Mouse (Mus musculus) limb, embryonic 15.5 days (tissue): Measurements from ENCODE around the gene Akap17b. TPM values are rescaled to one million over a fixed set of nuclear protein-coding genes. Genes with fewer than 3 reads are reported as not detected.
"Not testable (repeated sequence)": the region's sequence is repeated elsewhere in the genome, so short reads cannot be mapped to it uniquely, and the experiment has no call there.

ENCODE experiments used
- ATAC-seq: fragments of 200-750 bp; cut with Nextera tagmentation; 2 replicates; pipeline ENCODE4 v1.8.0; 2017; ENCODE audit warnings: low read depth, moderate TSS enrichment; ENCODE audit not compliant: insufficient number of reproducible peaks, low FRiP score, low TSS enrichment
- H3K27ac ChIP-seq: fragments of 300-500 bp; sonication (generic); 2 replicates; pipeline ENCODE4 v1.5.1; 2015; ENCODE audit warnings: moderate library complexity, mild to moderate bottlenecking, inconsistent platforms
- H3K27me3 ChIP-seq: fragments of 300-500 bp; sonication (generic); 2 replicates; pipeline ENCODE4 v1.6.1; 2015; ENCODE audit warnings: inconsistent platforms
- H3K36me3 ChIP-seq: fragments of 300-500 bp; sonication (generic); 2 replicates; pipeline ENCODE4 v1.6.1; 2015; ENCODE audit warnings: inconsistent platforms
- H3K4me1 ChIP-seq: fragments of 300-500 bp; sonication (generic); 2 replicates; pipeline ENCODE4 v1.6.1; 2015; ENCODE audit warnings: inconsistent platforms
- H3K4me2 ChIP-seq: fragments of 300-500 bp; sonication (generic); 2 replicates; pipeline ENCODE4 v1.6.1; 2015; ENCODE audit warnings: mild to moderate bottlenecking, inconsistent platforms
- H3K4me3 ChIP-seq: fragments of 300-500 bp; sonication (generic); 2 replicates; pipeline ENCODE4 v1.5.1; 2015; ENCODE audit warnings: mild to moderate bottlenecking, inconsistent platforms
- H3K9ac ChIP-seq: fragments of 300-500 bp; sonication (generic); 2 replicates; pipeline ENCODE4 v1.6.1; 2015; ENCODE audit warnings: inconsistent platforms
- H3K9me3 ChIP-seq: fragments of 300-500 bp; sonication (generic); 2 replicates; pipeline ENCODE4 v1.6.1; 2016; ENCODE audit warnings: inconsistent platforms
- WGBS: fragments of 180-500 bp; shearing (Covaris S2); methylation state at CpG from one replicate; pipeline ENCODE4 v1.1.7; 2015; 5-methylcytosine and 5-hydroxymethylcytosine counted together
- polyA plus RNA-seq: library from polyadenylated mRNA; unstranded; fragments of >200 nt; fragmentation: Nextera tagmentation; extraction: Ambion mirVana; gene quantifications from 2 replicates; pipeline ENCODE4 v1.2.1, GENCODE M21; 2015

The Akap17b gene
- polyA plus RNA-seq, 1 experiment from 2014 or later: 4.2 TPM

DNA sequence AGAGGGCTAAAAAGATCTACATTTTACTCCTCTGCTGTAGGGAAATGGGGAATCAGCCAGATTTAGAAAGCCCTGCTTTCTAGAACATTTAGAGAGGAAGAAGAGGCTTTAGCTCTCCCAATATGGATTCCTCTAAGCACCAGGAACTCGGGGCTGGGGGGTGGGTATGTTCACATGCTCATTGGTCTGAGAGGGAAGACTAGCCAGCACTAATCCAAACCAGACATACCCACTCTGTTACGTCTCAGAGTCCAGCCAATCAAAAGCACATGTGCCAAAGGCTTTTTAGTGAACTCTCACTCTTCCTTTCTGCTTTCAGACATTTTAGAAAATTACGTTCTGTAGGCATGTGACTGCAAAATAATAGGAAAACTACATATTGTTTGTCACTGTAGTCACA is 45.5 kb downstream of the Akap17b start:
- Histone ChIP-seq H3K4me2 (peak overlapping the region; percentile 42), H3K36me3 (no peaks in the 10 kb centered on the region), H3K9ac (no peak overlapping the region), H3K27me3 (no peaks in the 10 kb centered on the region), H3K4me1 (no peaks in the 10 kb centered on the region; the same call in 1 of the 2 replicates), H3K9me3 (no peaks in the 10 kb centered on the region), H3K4me3 (peak overlapping the region; percentile 62), H3K27ac (no peak overlapping the region)
- ATAC-seq: no peak
- WGBS: 33% methylated on average over 3 of the region's 3 CpGs

DNA sequence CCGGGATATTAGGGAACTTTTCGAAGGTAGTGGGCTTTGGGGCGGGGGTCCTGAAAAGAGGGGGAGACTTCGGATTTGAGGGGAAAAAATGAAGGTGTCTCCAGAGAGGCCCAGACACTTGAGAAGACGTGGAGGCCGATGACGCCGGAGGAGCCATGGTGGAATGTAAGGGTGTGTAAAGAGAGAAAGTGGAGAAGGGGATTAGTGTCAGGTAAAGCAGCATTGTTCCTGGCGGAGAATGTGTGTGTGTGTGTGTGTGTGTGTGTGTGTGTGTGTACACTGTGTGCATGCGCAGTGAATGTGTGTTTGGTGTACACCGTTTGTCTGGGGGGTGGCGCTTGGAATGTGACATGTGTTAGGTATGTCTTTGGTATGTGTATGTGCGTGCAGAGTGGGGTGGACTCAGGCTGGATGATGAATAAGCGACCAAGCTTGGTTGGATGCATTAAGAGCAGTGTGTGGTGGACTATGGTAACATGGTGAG is 46.3 kb downstream of the Akap17b start:
- 32% methylated on average over 14 of the region's 14 CpGs for WGBS
- Histone ChIP-seq H3K9ac (peak overlapping the region; percentile 72), H3K27ac (peak overlapping the region; percentile 87; the same call in 1 of the 2 replicates), H3K4me2 (peak overlapping the region; percentile 42), H3K36me3 (no peaks in the 10 kb centered on the region), H3K27me3 (no peaks in the 10 kb centered on the region), H3K4me3 (peak overlapping the region; percentile 62), H3K4me1 (no peaks in the 10 kb centered on the region; the same call in 1 of the 2 replicates), H3K9me3 (no peaks in the 10 kb centered on the region)
- peak; percentile 62; the same call in 1 of the 2 replicates for ATAC-seq

DNA sequence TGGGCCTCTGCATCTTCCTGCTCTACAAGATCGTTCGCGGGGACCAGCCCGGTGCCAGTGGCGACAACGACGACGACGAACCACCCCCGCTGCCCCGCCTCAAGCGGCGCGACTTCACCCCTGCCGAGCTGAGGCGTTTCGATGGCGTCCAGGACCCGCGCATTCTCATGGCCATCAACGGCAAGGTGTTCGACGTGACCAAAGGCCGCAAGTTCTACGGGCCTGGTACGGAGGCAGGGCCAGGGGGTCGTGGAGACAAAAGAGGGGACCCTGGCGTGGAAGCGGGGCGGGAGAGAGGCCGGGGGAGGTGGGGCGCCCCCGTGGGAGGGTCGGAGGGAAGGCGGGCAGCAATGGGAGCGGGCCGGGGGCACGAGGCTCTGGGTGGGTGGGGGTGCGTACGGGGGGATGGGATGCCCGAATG is 46.8 kb downstream of the Akap17b start:
- no peaks in the 10 kb centered on the region for H3K9me3 ChIP-seq
- WGBS: 19% methylated on average over 41 of the region's 41 CpGs
- H3K4me1 ChIP-seq: no peaks in the 10 kb centered on the region; the same call in 1 of the 2 replicates
- no peak for ATAC-seq
- peak overlapping the region; percentile 87 for H3K27ac ChIP-seq
- H3K9ac ChIP-seq: peak overlapping the region; percentile 72
- H3K27me3 ChIP-seq: no peaks in the 10 kb centered on the region
- peak overlapping the region; percentile 62 for H3K4me3 ChIP-seq
- H3K36me3 ChIP-seq: no peaks in the 10 kb centered on the region
- peak overlapping the region; percentile 42 for H3K4me2 ChIP-seq

DNA sequence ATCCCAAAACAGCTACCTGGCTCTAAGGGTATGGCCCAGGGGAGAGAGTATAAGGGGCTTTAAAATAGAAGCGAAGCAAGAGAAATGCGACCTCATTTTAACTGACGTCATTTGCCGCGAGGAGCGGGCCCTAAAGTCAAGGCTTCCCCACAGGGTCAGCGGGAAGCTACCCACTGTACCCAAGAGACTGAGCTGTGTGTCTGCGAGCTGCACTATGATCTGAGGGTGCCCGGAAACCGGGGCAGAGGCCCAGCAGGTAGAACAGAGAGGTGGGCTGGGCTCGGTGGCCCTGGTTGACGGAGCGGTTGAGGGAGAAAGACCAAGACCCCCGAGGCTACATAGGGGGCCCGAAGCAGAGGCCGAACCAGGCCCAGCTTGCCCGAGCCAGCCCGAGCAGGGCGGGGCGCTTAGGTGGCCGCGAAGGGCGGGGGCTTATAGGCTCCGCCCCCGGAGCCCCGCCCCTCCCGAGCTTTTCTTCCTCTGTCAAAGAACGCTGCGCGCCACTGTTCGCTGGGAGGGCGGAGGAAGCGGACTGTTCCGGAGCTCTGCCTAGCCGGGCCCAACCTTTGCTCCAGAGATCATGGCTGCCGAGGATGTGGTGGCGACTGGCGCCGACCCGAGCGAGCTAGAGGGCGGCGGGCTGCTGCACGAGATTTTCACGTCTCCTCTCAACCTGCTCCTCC is 47.3 kb downstream of the Akap17b start, which contains the start of gene Pgrmc1:
Gene Pgrmc1 (plus strand): TSS at position 500 of the 683 bp plus-strand sequence.
- Histone ChIP-seq H3K36me3 (no peaks in the 10 kb centered on the region), H3K9ac (peak within 1 kb of the TSS; percentile 72), H3K4me1 (no peaks in the 10 kb centered on the region; the same call in 1 of the 2 replicates), H3K27me3 (no peaks in the 10 kb centered on the region), H3K4me3 (peak within 1 kb of the TSS; percentile 62), H3K27ac (peak within 1 kb of the TSS; percentile 87), H3K9me3 (no peaks in the 10 kb centered on the region), H3K4me2 (peak within 1 kb of the TSS; percentile 42)
- 28% methylated on average over 42 of the region's 45 CpGs for WGBS
- ATAC-seq: peak; percentile 90

DNA sequence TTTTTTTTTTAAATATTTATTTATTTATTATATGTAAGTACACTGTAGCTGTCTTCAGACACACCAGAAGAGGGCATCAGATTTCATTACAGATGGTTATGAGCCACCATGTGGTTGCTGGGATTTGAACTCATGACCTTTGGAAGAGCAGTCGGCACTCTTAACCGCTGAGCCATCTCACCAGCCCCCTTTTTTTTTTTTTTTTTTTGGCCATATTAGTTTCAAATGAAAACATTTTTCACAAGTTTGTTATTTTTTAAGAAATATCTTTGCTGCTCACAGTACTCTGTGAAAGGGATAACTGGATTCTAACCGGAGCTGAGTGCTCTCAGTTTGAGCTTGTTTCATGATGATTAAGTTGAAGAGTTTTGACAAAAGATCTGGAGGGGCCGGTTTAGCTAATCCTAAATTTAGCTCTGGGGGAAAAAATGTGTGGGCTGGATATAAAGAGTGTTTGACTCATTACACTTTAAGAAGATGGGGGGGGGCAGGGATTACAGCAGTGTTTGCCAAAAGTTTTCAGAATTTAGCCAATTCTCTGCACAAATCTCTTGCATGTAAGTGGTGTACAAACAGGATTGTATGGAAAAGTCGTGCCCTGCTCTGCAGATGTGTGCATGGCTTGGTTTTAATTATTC is 48.6 kb downstream of the Akap17b start:
- H3K4me3 ChIP-seq, H3K4me1 ChIP-seq, H3K27me3 ChIP-seq, H3K9ac ChIP-seq, ATAC-seq, H3K9me3 ChIP-seq, H3K27ac ChIP-seq, H3K4me2 ChIP-seq, H3K36me3 ChIP-seq: not testable (repeated sequence)
- 73% methylated on average over 5 of the region's 5 CpGs for WGBS

DNA sequence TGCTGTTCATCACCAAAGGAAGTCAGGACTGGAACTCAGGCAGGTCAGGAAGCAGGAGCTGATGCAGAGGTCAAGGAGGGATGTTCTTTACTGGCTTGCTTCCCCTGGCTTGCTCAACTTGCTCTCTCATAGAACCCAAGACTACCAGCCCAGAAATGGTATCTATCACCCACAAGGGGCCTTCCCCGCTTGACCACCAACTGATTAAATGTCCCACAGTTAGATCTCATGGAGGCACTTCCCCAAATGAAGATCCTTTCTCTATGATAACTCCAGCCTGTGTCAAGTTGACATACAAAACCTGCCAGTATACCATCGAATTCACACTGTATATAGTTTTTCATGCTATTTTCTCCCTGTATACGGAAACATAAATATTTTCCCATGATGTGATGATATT is 49.9 kb downstream of the Akap17b start:
- 88% methylated on average over 3 of the region's 3 CpGs for WGBS
- Histone ChIP-seq H3K4me2 (no peak overlapping the region), H3K4me1 (no peaks in the 10 kb centered on the region; the same call in 1 of the 2 replicates), H3K9ac (no peak overlapping the region), H3K36me3 (no peaks in the 10 kb centered on the region), H3K9me3 (no peaks in the 10 kb centered on the region), H3K27ac (no peak overlapping the region), H3K27me3 (no peaks in the 10 kb centered on the region), H3K4me3 (no peak overlapping the region)
- ATAC-seq: no peak

DNA sequence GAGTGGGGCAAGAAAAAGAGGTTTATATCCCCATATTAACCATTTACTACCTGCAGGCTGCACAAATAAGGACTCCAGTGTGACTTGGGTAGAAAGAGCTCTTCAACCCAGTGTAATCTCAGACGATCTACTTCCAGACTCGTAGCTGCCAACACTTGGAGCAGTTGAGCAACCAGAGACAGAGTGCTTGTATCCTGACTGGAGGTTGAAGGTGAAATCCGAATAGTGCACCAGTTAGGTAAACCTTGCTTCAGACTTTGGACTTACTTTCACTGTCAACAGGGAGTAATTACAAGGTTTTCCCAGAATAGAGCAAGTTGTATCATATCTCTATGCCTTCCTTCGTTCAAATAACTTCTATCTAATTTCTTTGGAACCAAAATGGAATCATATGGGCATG is 53.7 kb downstream of the Akap17b start:
- H3K4me3 ChIP-seq: no peak overlapping the region
- no peak for ATAC-seq
- no peak overlapping the region for H3K27ac ChIP-seq
- H3K36me3 ChIP-seq: no peaks in the 10 kb centered on the region
- H3K9ac ChIP-seq: no peak overlapping the region
- H3K4me1 ChIP-seq: no peaks in the 10 kb centered on the region
- 62% methylated on average over 4 of the region's 4 CpGs for WGBS
- H3K9me3 ChIP-seq: no peaks in the 10 kb centered on the region
- H3K4me2 ChIP-seq: no peak overlapping the region
- H3K27me3 ChIP-seq: no peaks in the 10 kb centered on the region

DNA sequence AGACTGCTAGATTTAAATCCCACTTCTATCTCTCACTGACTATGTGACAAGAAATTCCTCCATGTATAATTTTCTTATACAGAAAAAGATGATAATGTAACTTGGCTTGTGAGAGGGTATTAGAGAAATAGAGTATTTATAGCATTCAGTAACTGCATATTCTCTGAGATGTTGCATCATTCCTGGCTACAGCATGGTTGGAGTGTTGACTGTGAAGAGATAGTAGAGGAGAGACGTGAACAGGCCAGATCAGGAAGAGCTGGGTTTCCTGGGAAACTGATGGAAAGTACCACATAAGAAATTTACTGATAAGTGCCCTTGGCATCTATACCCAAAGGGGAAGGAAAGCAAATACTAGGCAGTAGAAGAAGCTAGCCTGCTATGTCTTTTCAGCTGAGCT is 54.1 kb downstream of the Akap17b start:
- no peak overlapping the region for H3K4me3 ChIP-seq
- ATAC-seq: no peak
- H3K36me3 ChIP-seq: no peaks in the 10 kb centered on the region
- no peaks in the 10 kb centered on the region for H3K4me1 ChIP-seq
- no peaks in the 10 kb centered on the region for H3K27me3 ChIP-seq
- H3K9me3 ChIP-seq: no peaks in the 10 kb centered on the region
- no peak overlapping the region for H3K27ac ChIP-seq
- WGBS: 77% methylated on average over 1 of the region's 1 CpGs
- no peak overlapping the region for H3K9ac ChIP-seq
- H3K4me2 ChIP-seq: no peak overlapping the region

DNA sequence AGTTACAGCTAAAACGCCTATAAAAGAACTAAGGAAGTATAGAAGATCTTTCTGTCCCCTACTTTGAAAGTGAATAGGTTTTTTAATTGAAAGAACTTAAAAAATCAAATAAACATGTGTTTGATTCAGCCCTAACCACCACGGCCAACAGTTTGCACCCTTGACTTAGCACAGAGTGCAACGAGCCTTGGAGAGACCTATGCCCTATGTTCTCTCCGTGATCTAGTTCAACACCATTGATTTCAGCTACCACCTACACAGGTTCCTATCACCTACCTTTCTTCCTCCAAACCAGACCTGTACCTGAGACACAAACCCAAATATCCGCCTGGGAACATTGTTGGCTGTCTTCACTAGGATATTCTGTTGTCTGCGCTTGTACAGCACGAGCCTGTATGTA is 54.9 kb downstream of the Akap17b start:
- H3K27ac ChIP-seq: no peak overlapping the region
- no peaks in the 10 kb centered on the region for H3K27me3 ChIP-seq
- no peak overlapping the region for H3K4me3 ChIP-seq
- H3K36me3 ChIP-seq: no peaks in the 10 kb centered on the region
- no peak for ATAC-seq
- no peaks in the 10 kb centered on the region for H3K4me1 ChIP-seq
- H3K9ac ChIP-seq: no peak overlapping the region
- H3K9me3 ChIP-seq: no peaks in the 10 kb centered on the region
- H3K4me2 ChIP-seq: no peak overlapping the region
- 82% methylated on average over 7 of the region's 7 CpGs for WGBS

DNA sequence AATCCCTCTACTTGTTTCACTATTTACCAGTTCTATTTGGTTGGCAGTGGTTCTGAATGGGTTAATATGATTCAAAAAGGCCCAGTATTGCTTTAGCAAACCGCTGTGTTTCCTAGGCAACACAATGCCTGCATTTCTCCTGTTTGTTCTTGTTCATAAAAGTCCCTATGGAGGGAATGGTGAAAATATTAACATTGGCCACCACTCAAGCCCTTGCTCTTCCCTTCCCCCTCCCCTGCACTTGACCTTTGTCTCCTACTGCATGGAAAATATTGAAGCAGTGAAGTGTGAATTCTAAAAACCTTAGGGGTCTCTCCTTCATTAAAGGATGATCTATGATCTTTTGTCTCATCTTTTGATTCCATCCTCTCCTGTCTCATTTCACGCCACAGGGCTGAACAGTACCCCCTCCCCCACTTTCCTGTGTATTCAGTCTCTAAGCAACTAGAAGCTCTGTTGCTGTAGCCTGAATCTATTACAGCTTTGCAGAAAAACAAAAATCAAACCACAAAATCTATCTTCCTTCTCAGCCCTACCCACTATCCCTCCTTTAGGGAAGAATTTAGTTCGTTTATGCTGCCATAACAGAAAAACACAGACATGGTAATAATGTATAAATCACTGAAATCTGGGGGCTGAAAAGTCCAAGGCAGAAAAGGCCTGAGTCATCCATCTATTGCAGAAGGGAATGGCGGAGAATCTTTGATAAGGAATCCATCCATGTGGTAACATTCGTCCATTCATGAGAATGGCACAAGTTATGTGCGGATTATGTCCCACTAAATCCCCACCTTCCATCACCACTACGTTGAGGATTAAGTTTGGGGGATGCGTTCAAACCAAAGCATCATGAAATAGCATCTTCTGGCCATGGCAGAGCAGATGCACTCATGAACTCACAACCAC is 57.6 kb downstream of the Akap17b start:
- 66% methylated on average over 8 of the region's 8 CpGs for WGBS
- no peak overlapping the region for H3K4me3 ChIP-seq
- H3K36me3 ChIP-seq: no peaks in the 10 kb centered on the region
- H3K27ac ChIP-seq: no peak overlapping the region
- no peaks in the 10 kb centered on the region for H3K4me1 ChIP-seq
- ATAC-seq: no peak
- H3K4me2 ChIP-seq: no peak overlapping the region
- H3K9me3 ChIP-seq: no peaks in the 10 kb centered on the region
- H3K27me3 ChIP-seq: no peaks in the 10 kb centered on the region
- no peak overlapping the region for H3K9ac ChIP-seq

DNA sequence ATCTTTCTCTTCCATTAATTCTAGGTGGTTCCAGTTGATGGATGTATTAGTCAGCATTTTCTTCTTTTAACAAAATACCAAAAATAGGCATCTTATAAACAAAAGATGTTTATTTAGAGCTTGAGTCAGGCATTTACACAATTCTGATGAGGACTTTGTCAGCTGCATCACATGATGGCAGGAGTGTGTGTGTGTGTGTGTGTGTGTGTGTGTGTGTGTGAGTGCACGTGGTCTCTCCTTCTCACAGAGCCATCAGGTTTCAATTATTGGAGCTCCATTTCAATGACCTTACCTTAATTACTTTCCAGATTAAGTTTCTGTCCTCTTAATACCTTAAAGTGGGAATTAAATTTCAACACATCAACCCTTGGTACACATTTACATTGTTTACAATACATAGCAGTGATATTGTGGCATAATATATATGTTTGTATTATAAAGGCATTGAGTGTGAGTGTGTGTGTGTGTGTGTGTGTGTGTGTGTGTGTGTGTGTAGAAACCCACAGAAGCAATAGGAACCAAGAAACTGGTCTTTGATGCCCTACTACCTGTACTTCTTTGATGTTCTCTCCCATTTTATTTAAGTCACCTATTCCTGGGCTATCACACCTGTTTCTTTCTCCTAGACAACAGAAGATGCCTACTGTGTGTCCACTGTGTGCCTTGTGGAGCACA is 58.4 kb downstream of the Akap17b start:
- no peaks in the 10 kb centered on the region for H3K4me1 ChIP-seq
- H3K4me2 ChIP-seq: no peak overlapping the region
- H3K4me3 ChIP-seq: no peak overlapping the region
- H3K9me3 ChIP-seq: no peaks in the 10 kb centered on the region
- no peak overlapping the region for H3K27ac ChIP-seq
- no peak overlapping the region for H3K9ac ChIP-seq
- H3K27me3 ChIP-seq: no peaks in the 10 kb centered on the region
- 38% methylated on average over 1 of the region's 1 CpGs for WGBS
- no peaks in the 10 kb centered on the region for H3K36me3 ChIP-seq
- ATAC-seq: no peak
